9 mouse cellular contexts compared by ENCODE assay signal in the genomic region with DNA sequence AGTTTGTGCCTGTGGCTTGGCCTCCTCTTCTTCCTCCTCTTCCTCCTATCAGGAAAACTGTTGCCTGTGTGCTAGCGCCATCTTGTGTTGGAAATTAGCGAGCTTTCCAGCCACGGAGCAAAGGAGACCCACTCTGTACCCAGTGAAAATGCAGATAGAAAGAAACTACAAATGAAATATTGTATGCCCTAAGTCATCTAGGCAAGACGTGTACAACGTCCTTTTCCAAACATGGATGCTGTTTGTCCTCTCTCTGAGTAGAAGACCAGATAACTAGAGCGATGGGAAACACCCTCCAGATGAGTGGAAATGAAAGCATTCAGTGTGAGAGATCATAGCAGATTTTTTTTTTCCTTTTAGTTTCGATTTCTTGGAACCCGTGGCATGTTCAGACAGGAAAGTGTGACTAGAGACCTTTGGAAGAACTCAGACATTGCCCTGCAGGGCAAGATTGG. TPM values are rescaled to one million over a fixed set of nuclear protein-coding genes. Genes with fewer than 3 reads are reported as not detected.
DNase-seq lines count a peak whose midpoint lies in the region; ATAC-seq and TF ChIP-seq lines count a peak whose summit lies in the region.
"Had no signal": no experiment of that assay in that cellular context is flagged by ENCODE, and none has a peak within 500 bp of the region (broad histone marks: within the 10 kb centered on the region; RNA-seq: fewer than 3 reads in every experiment).

Gene Parp11 (plus strand): TSS at position 405 of the 455 bp plus-strand sequence.

- WGBS in embryonic facial prominence, embryonic 15.5 days, result 12% methylated on average over 8 of the region's 8 CpGs
- 13% methylated on average over 8 of the region's 8 CpGs for whole genome bisulfite sequencing in heart, embryonic 12.5 days
- 15% methylated on average over 8 of the region's 8 CpGs for WGBS in kidney, postnatal 0 days
- WGBS in liver, embryonic 11.5 days, result 12% methylated on average over 8 of the region's 8 CpGs

- TF ChIP-seq CTCF in kidney, postnatal 0 days (IDR thresholded peaks at IDR 0.05; ENCODE audit: low read depth), result peak; percentile 94

- H3K27me3 ChIP-seq in embryonic facial prominence, embryonic 15.5 days, result peaks cover 4% of the 10 kb centered on the region; the same call in 1 of the 2 replicates
- peaks cover 23% of the 10 kb centered on the region for H3K27me3 ChIP-seq in heart, embryonic 12.5 days (replicated peaks)
- no peaks in the 10 kb centered on the region for H3K27me3 ChIP-seq in kidney, postnatal 0 days (ENCODE audit: insufficient read depth, low read length)
- peaks cover 3% of the 10 kb centered on the region; the same call in 1 of the 2 replicates for H3K27me3 ChIP-seq in liver, embryonic 11.5 days (replicated peaks; ENCODE audit: control insufficient read depth, insufficient read depth, low read length)
- no peaks in the 10 kb centered on the region for H3K27me3 ChIP-seq in splenic B cell, adult 2 months (ENCODE audit: control insufficient read depth, insufficient read depth, low read length, poor library complexity, severe bottlenecking)

- no peak within 1 kb of the TSS for H3K27ac ChIP-seq in embryonic facial prominence, embryonic 15.5 days (replicated peaks)
- H3K27ac ChIP-seq in heart, embryonic 12.5 days (ENCODE audit: poor library complexity, severe bottlenecking), result no peak within 1 kb of the TSS
- no peak within 1 kb of the TSS for H3K27ac ChIP-seq in kidney, postnatal 0 days
- H3K27ac ChIP-seq in liver, embryonic 11.5 days (ENCODE audit: low read depth, low read length), result no peak within 1 kb of the TSS

- no peak for ATAC-seq in embryonic facial prominence, embryonic 15.5 days (ENCODE audit: insufficient number of reproducible peaks, low FRiP score, low TSS enrichment, low read depth)
- ATAC-seq in heart, embryonic 12.5 days (ENCODE audit: insufficient number of reproducible peaks, low FRiP score), result no peak
- ATAC-seq in kidney, postnatal 0 days (replicated peaks; ENCODE audit: low FRiP score, low read depth), result no peak
- ATAC-seq in liver, embryonic 11.5 days (replicated peaks; ENCODE audit: low FRiP score), result no peak

- no peaks in the 10 kb centered on the region for H3K4me1 ChIP-seq in embryonic facial prominence, embryonic 15.5 days
- H3K4me1 ChIP-seq in heart, embryonic 12.5 days (replicated peaks), result peaks cover 6% of the 10 kb centered on the region; the same call in 1 of the 2 replicates
- H3K4me1 ChIP-seq in kidney, postnatal 0 days (replicated peaks; ENCODE audit: insufficient read depth, low read length), result no peaks in the 10 kb centered on the region
- no peaks in the 10 kb centered on the region for H3K4me1 ChIP-seq in liver, embryonic 11.5 days (replicated peaks; ENCODE audit: control insufficient read depth, insufficient read depth, low read length)

- H3K9ac ChIP-seq in embryonic facial prominence, embryonic 15.5 days, result 0 out of 2 replicates have a peak within 1 kb of the TSS, but pooled peaks have one; percentile 7
- H3K9ac ChIP-seq in heart, embryonic 12.5 days, result no peak within 1 kb of the TSS
- H3K9ac ChIP-seq in kidney, postnatal 0 days (ENCODE audit: low read depth, low read length), result no peak within 1 kb of the TSS
- H3K9ac ChIP-seq in liver, embryonic 11.5 days (ENCODE audit: low read depth, low read length), result no peak within 1 kb of the TSS

- no peaks in the 10 kb centered on the region for H3K36me3 ChIP-seq in embryonic facial prominence, embryonic 15.5 days
- H3K36me3 ChIP-seq in heart, embryonic 12.5 days, result no peaks in the 10 kb centered on the region
- H3K36me3 ChIP-seq in kidney, postnatal 0 days (ENCODE audit: insufficient read depth, low read length), result no peaks in the 10 kb centered on the region
- no peaks in the 10 kb centered on the region for H3K36me3 ChIP-seq in liver, embryonic 11.5 days (ENCODE audit: control insufficient read depth, insufficient read depth, low read length)
- 0 out of 2 replicates have a peak, but pooled peaks cover 1% of the 10 kb centered on the region for H3K36me3 ChIP-seq in splenic B cell, adult 2 months (ENCODE audit: control insufficient read depth, insufficient read depth, low read length, poor library complexity, severe bottlenecking)

- peak; percentile 63 to 67 for DNase-seq in B cell, adult 2 months
- DNase-seq in adrenal gland, postnatal 36 days, result peak; percentile 72 to 77
- peak; percentile 73 for DNase-seq in kidney, postnatal 0 days (ENCODE audit: low spot score)
- peak; percentile 49 for DNase-seq in liver, embryonic 11.5 days (ENCODE audit: low spot score)
- peak; percentile 87 for DNase-seq in naive thymus-derived CD4-positive, alpha-beta T cell, adult 2 months (ENCODE audit: low read depth)
- peak; percentile 71 for DNase-seq in splenic B cell, adult 2 months (ENCODE audit: low read depth, low spot score)

- peak within 1 kb of the TSS; percentile 21 for H3K4me3 ChIP-seq in embryonic facial prominence, embryonic 15.5 days (replicated peaks)
- no peak within 1 kb of the TSS for H3K4me3 ChIP-seq in heart, embryonic 12.5 days
- peak within 1 kb of the TSS; percentile 14; the same call in 1 of the 2 replicates for H3K4me3 ChIP-seq in kidney, postnatal 0 days (replicated peaks; ENCODE audit: low read depth, low read length)
- no peak within 1 kb of the TSS for H3K4me3 ChIP-seq in liver, embryonic 11.5 days (ENCODE audit: low read depth, low read length)
- H3K4me3 ChIP-seq: erythroblast, embryonic 14.5 days had no signal

- peak within 1 kb of the TSS; percentile 42 for H3K4me2 ChIP-seq in embryonic facial prominence, embryonic 15.5 days (replicated peaks)
- no peak within 1 kb of the TSS; the same call in 1 of the 2 replicates for H3K4me2 ChIP-seq in heart, embryonic 12.5 days
- peak within 1 kb of the TSS; percentile 48 for H3K4me2 ChIP-seq in kidney, postnatal 0 days (ENCODE audit: low read length)
- H3K4me2 ChIP-seq in liver, embryonic 11.5 days, result peak within 1 kb of the TSS; percentile 39; the same call in 1 of the 2 replicates

- no peaks in the 10 kb centered on the region for H3K9me3 ChIP-seq in embryonic facial prominence, embryonic 15.5 days (replicated peaks)
- no peaks in the 10 kb centered on the region for H3K9me3 ChIP-seq in heart, embryonic 12.5 days (replicated peaks)
- no peaks in the 10 kb centered on the region for H3K9me3 ChIP-seq in kidney, postnatal 0 days (replicated peaks; ENCODE audit: low read length)
- no peaks in the 10 kb centered on the region for H3K9me3 ChIP-seq in liver, embryonic 11.5 days (ENCODE audit: control insufficient read depth, low read length)

RNA-seq across cellular contexts. Expression of gene Parp11, which starts in this region (rescaled TPM):
- 10 to 100 TPM; 18.6 to 18.7 TPM for total RNA-seq in adrenal gland, postnatal 36 days (2021)
- polyA plus RNA-seq in embryonic facial prominence, embryonic 15.5 days (2015; fragmentation: Nextera tagmentation; extraction: Ambion mirVana), result 24.0 and 25.7 TPM in 2 replicates
- 19.8 and 20.5 TPM in 2 replicates for polyA plus RNA-seq in heart, embryonic 12.5 days (2016; fragmentation: Nextera tagmentation; extraction: Ambion mirVana)
- 15.1 and 16.1 TPM in 2 replicates for polyA plus RNA-seq in kidney, postnatal 0 days (2015; fragmentation: Nextera tagmentation; extraction: Ambion mirVana)
- polyA plus RNA-seq in liver, embryonic 11.5 days (2014; fragmentation: Nextera tagmentation; extraction: Ambion mirVana), result 14.8 and 16.1 TPM in 2 replicates

Comparison
In these comparisons a context has a peak if more than half of its experiments do, and no peak if none do; other contexts are left out.
1. H3K4me3 ChIP-seq: peak in embryonic facial prominence, embryonic 15.5 days (single experiment) and kidney, postnatal 0 days (single experiment); none in heart, embryonic 12.5 days (single experiment) and liver, embryonic 11.5 days (single experiment).
2. Peak in every context shown above with its lines, with median percentiles within 50 percentile points of each other: DNase-seq.